Mouse (Mus musculus): ENCODE measurements around the gene Tgif2lx2. TPM values are rescaled to one million over a fixed set of nuclear protein-coding genes. Genes with fewer than 3 reads are reported as not detected.
"Not testable (repeated sequence)": the region's sequence is repeated elsewhere in the genome, so short reads cannot be mapped to it uniquely, and the experiment has no call there.

Tgif2lx2 gene
- polyA plus RNA-seq (2021) = not detected

DNA sequence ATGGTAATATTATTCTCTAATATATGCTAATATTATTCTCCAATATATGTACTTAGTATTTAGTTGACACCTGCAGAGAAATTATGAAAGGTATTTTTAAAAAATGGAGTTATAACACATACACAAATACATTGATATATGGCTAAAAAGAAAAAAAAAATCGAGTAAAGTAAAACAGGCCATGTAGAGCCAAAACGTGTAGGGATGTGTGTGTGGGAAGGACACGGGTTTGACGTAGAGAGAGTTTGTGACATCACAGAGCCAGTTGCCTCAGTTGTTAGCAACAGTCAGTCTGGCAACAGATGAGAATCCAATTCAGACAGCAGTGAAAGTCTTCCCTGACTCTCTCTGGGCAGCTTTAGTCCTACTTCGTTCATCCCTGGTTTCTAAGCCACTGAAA is at the start of gene Tgif2lx2:
Tgif2lx2 (plus strand) TSS at position 301 of the 400 bp plus-strand sequence.
- ATAC-seq; in situ Hi-C loops (cut with MboI; ENCODE audit: low pct_unique_long_range_greater_than_20kb); H3K27me3 ChIP-seq; POLR2A ChIA-PET; DNase-seq (ENCODE audit: low read depth, low spot score); CTCF ChIA-PET: not testable (repeated sequence)

Other genes with a start within 250 kb of the Tgif2lx2 start
- gene Tgif2lx1, start 53.5 kb downstream of the Tgif2lx2 start, polyA plus RNA-seq (2021) = not detected